Mouse (Mus musculus): ENCODE data around the gene Ppp1r3f. TPM values are rescaled to one million over a fixed set of nuclear protein-coding genes. Genes with fewer than 3 reads are reported as not detected.

Gene Ppp1r3f
- total and polyA plus RNA-seq, 3 experiments: 1.7 to 2.0 TPM; not detected in 1

DNA sequence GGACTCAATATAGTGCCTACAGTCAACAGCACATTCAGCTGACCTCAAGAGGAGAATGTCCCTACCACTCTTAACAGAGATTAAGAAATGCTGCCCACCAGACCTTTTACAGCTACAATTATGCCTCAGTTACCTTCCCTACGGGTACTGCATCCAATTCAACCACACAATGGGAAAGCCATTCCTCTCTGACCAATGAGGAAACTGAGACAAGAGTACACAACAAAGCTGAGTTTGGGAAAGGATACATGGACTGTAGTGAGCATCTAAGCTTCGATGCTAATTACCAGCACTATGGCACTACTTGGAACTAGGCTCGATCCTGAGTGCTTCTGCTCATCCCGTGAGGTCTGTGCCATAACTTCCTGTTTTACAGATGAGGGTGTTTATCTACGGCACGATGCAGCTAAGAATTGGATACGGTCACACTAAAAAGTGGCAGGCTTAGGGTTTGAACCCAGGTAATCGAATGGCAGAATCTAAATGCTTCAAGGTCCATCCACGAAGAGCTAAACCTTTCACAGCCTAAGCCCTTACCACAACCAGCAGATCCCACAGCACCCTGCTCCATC lies 2.4 kb downstream of the Ppp1r3f start:
- H3K4me3 ChIP-seq (ENCODE audit: control insufficient read depth in 1 of 2, insufficient read depth in 1 of 2, low read depth in 2 of 2, low read length in 2 of 2): peak overlapping the region in 1 of 2 experiments; percentile 78; a peak in 1 of 4 replicates
- H3K27me3 ChIP-seq (ENCODE audit: control insufficient read depth in 1 of 2, insufficient read depth in 2 of 2, low read length in 2 of 2): no peaks in the 10 kb centered on the region
- peak overlapping the region; percentile 17; the same call in 1 of the 2 replicates for H3K27ac ChIP-seq (ENCODE audit: control insufficient read depth, low read depth, low read length)
- H3K9ac ChIP-seq (ENCODE audit: control insufficient read depth, low read depth, low read length, poor library complexity, severe bottlenecking): peak overlapping the region; percentile 97; the same call in 1 of the 2 replicates
- H3K9me3 ChIP-seq (replicated peaks; ENCODE audit: insufficient read depth, low read length): no peaks in the 10 kb centered on the region
- TF ChIP-seq EP300 (IDR thresholded peaks at IDR 0.05; ENCODE audit: low read depth in 1 of 2, low read length in 2 of 2) (peak in 1 of 2 experiments; percentile 28; a peak in 1 of 4 replicates), POLR2A (IDR thresholded peaks at IDR 0.05; ENCODE audit: control insufficient read depth in 1 of 2, insufficient read depth in 1 of 2, low read depth in 1 of 2, low read length in 2 of 2, poor library complexity in 1 of 2) (0 out of 4 replicates have a peak, but pooled peaks of 1 of the 2 experiments have one; percentile 26), ELF1 (IDR thresholded peaks at IDR 0.05; ENCODE audit: low read depth, low read length) (peak; percentile 19; the same call in 1 of the 2 replicates), SMC3 (IDR thresholded peaks at IDR 0.05; ENCODE audit: low read depth, low read length) (no peak), KAT2A (conservative IDR thresholded peaks at IDR 0.05; ENCODE audit: low read depth, low read length) (no peak), TAL1 (IDR thresholded peaks at IDR 0.05; ENCODE audit: low read length) (no peak), ZC3H11A (IDR thresholded peaks at IDR 0.05; ENCODE audit: low read depth, low read length) (no peak), USF2 (IDR thresholded peaks at IDR 0.05; ENCODE audit: borderline replicate concordance in 1 of 2, insufficient read depth in 1 of 2, low read depth in 1 of 2, low read length in 2 of 2) (no peak), ETS1 (IDR thresholded peaks at IDR 0.05; ENCODE audit: low read depth, low read length) (0 out of 2 replicates have a peak, but pooled peaks have one; percentile 19), CHD2 (IDR thresholded peaks at IDR 0.05; ENCODE audit: low read length) (no peak), POLR2AphosphoS2 (IDR thresholded peaks at IDR 0.05; ENCODE audit: low read length) (peak; percentile 54), BHLHE40 (IDR thresholded peaks at IDR 0.05; ENCODE audit: borderline replicate concordance, low read depth, low read length) (peak; percentile 73; the same call in 1 of the 2 replicates), TCF12 (IDR thresholded peaks at IDR 0.05; ENCODE audit: low read depth, low read length) (0 out of 2 replicates have a peak, but pooled peaks have one; percentile 5), GATA1 (IDR thresholded peaks at IDR 0.05; ENCODE audit: low read depth, low read length) (peak; percentile 58; the same call in 1 of the 2 replicates), MAX (IDR thresholded peaks at IDR 0.05; ENCODE audit: low read length) (peak; percentile 37; the same call in 1 of the 2 replicates), GABPA (IDR thresholded peaks at IDR 0.05; ENCODE audit: low read depth, low read length) (no peak), ZMIZ1 (IDR thresholded peaks at IDR 0.05; ENCODE audit: low read depth, low read length) (no peak), SIN3A (IDR thresholded peaks at IDR 0.05; ENCODE audit: low read length) (no peak), UBTF (IDR thresholded peaks at IDR 0.05; ENCODE audit: borderline replicate concordance, insufficient read depth, low read depth, low read length) (no peak), USF1 (IDR thresholded peaks at IDR 0.05; ENCODE audit: low read depth, low read length) (no peak), HCFC1 (IDR thresholded peaks at IDR 0.05; ENCODE audit: low read depth, low read length) (no peak)
- H3K36me3 ChIP-seq (ENCODE audit: control insufficient read depth in 1 of 2, insufficient read depth in 2 of 2, low read length in 2 of 2): peaks cover 0 to 26% of the 10 kb centered on the region in 2 experiments; a peak in 2 of 4 replicates
- DNase-seq (ENCODE audit: low read depth, low spot score): peak; percentile 77
- peaks cover 23 to 51% of the 10 kb centered on the region in 2 experiments for H3K4me1 ChIP-seq (ENCODE audit: control insufficient read depth in 1 of 2, insufficient read depth in 2 of 2, low read length in 2 of 2)
- H3K79me2 ChIP-seq (ENCODE audit: control insufficient read depth, insufficient read depth, low read length, poor library complexity): peaks cover 14% of the 10 kb centered on the region

Measured in MEL (cell line).